Mouse (Mus musculus): ENCODE measurements at regions not wholly inside any gene's neighbourhood (a gene's known extent, or its start where the extent isn't known, plus 50 kb on each side); places are given as distances from the start of the nearest gene placed in this dataset.
"Not testable (repeated sequence)": the region's sequence is repeated elsewhere in the genome, so short reads cannot be mapped to it uniquely, and the experiment has no call there.

GRCm38 (mm10) chr14:53597287-53597686 lies 656.6 kb downstream of the Dad1 start:
- in situ Hi-C loops (cut with MboI; ENCODE audit: low pct_unique_long_range_greater_than_20kb in 1 of 2, low sequenced_read_pairs in 2 of 2, unreplicated experiment in 1 of 2) = not testable (repeated sequence)

- in situ Hi-C loops (cut with MboI; ENCODE audit: low pct_unique_long_range_greater_than_20kb in 1 of 2, low sequenced_read_pairs in 2 of 2, unreplicated experiment in 1 of 2) = not testable (repeated sequence)
Measured at GRCm38 (mm10) chr14:53590601-53591000, 663.3 kb downstream of the Dad1 start.

- in situ Hi-C loops (cut with MboI; ENCODE audit: low pct_unique_long_range_greater_than_20kb in 1 of 2, low sequenced_read_pairs in 2 of 2, unreplicated experiment in 1 of 2) = not testable (repeated sequence)
Measured at GRCm38 (mm10) chr14:53582528-53582927, 671.4 kb downstream of the Dad1 start.

- in situ Hi-C loops (cut with MboI; ENCODE audit: low pct_unique_long_range_greater_than_20kb in 1 of 2, low sequenced_read_pairs in 2 of 2, unreplicated experiment in 1 of 2) = not testable (repeated sequence)
Measured at GRCm38 (mm10) chr14:53581734-53582133, 672.2 kb downstream of the Dad1 start.

- in situ Hi-C loops (cut with MboI; ENCODE audit: low pct_unique_long_range_greater_than_20kb in 1 of 2, low sequenced_read_pairs in 2 of 2, unreplicated experiment in 1 of 2) = not testable (repeated sequence)
Measured at GRCm38 (mm10) chr14:53576927-53577326, 677.0 kb downstream of the Dad1 start.

- in situ Hi-C loops (cut with MboI; ENCODE audit: low pct_unique_long_range_greater_than_20kb in 1 of 2, low sequenced_read_pairs in 2 of 2, unreplicated experiment in 1 of 2) = not testable (repeated sequence)
Measured at GRCm38 (mm10) chr14:53572701-53573100, 681.2 kb downstream of the Dad1 start.

- in situ Hi-C loops (cut with MboI; ENCODE audit: low pct_unique_long_range_greater_than_20kb in 1 of 2, low sequenced_read_pairs in 2 of 2, unreplicated experiment in 1 of 2) = no loop called here
Measured at GRCm38 (mm10) chr14:53562606-53563005, 691.3 kb downstream of the Dad1 start.

- in situ Hi-C loops (cut with MboI; ENCODE audit: low pct_unique_long_range_greater_than_20kb in 1 of 2, low sequenced_read_pairs in 2 of 2, unreplicated experiment in 1 of 2) = not testable (repeated sequence)
Measured at GRCm38 (mm10) chr14:53560146-53560545, 693.8 kb downstream of the Dad1 start.

- in situ Hi-C loops (cut with MboI; ENCODE audit: low pct_unique_long_range_greater_than_20kb in 1 of 2, low sequenced_read_pairs in 2 of 2, unreplicated experiment in 1 of 2) = not testable (repeated sequence)
Measured at GRCm38 (mm10) chr14:53559386-53559920, 694.5 kb downstream of the Dad1 start.

- in situ Hi-C loops (cut with MboI; ENCODE audit: low pct_unique_long_range_greater_than_20kb in 1 of 2, low sequenced_read_pairs in 2 of 2, unreplicated experiment in 1 of 2) = no loop called here
Measured at GRCm38 (mm10) chr14:53553771-53554170, 700.1 kb downstream of the Dad1 start.

- in situ Hi-C loops (cut with MboI; ENCODE audit: low pct_unique_long_range_greater_than_20kb in 1 of 2, low sequenced_read_pairs in 2 of 2, unreplicated experiment in 1 of 2) = not testable (repeated sequence)
Measured at GRCm38 (mm10) chr14:53547365-53547764, 706.5 kb downstream of the Dad1 start.

- in situ Hi-C loops (cut with MboI; ENCODE audit: low pct_unique_long_range_greater_than_20kb in 1 of 2, low sequenced_read_pairs in 2 of 2, unreplicated experiment in 1 of 2) = no loop called here
Measured at GRCm38 (mm10) chr14:53545351-53545750, 708.6 kb downstream of the Dad1 start.

- in situ Hi-C loops (cut with MboI; ENCODE audit: low pct_unique_long_range_greater_than_20kb in 1 of 2, low sequenced_read_pairs in 2 of 2, unreplicated experiment in 1 of 2) = not testable (repeated sequence)
Measured at GRCm38 (mm10) chr14:53541640-53542039, 712.3 kb downstream of the Dad1 start.

GRCm38 (mm10) chr14:53537895-53538294 lies 716.0 kb downstream of the Dad1 start:
- in situ Hi-C loops (cut with MboI; ENCODE audit: low pct_unique_long_range_greater_than_20kb in 1 of 2, low sequenced_read_pairs in 2 of 2, unreplicated experiment in 1 of 2) = not testable (repeated sequence)

- in situ Hi-C loops (cut with MboI; ENCODE audit: low pct_unique_long_range_greater_than_20kb in 1 of 2, low sequenced_read_pairs in 2 of 2, unreplicated experiment in 1 of 2) = not testable (repeated sequence)
Measured at GRCm38 (mm10) chr14:53523430-53523829, 730.5 kb downstream of the Dad1 start.

- in situ Hi-C loops (cut with MboI; ENCODE audit: low pct_unique_long_range_greater_than_20kb in 1 of 2, low sequenced_read_pairs in 2 of 2, unreplicated experiment in 1 of 2) = not testable (repeated sequence)
Measured at GRCm38 (mm10) chr14:53518954-53519353, 735.0 kb downstream of the Dad1 start.

- in situ Hi-C loops (cut with MboI; ENCODE audit: low pct_unique_long_range_greater_than_20kb in 1 of 2, low sequenced_read_pairs in 2 of 2, unreplicated experiment in 1 of 2) = not testable (repeated sequence)
Measured at GRCm38 (mm10) chr14:53516623-53517238, 737.2 kb downstream of the Dad1 start.

- in situ Hi-C loops (cut with MboI; ENCODE audit: low pct_unique_long_range_greater_than_20kb in 1 of 2, low sequenced_read_pairs in 2 of 2, unreplicated experiment in 1 of 2) = not testable (repeated sequence)
Measured at GRCm38 (mm10) chr14:53505389-53505788, 748.5 kb downstream of the Dad1 start.

GRCm38 (mm10) chr14:53488383-53488782 lies 765.5 kb downstream of the Dad1 start:
- in situ Hi-C loops (cut with MboI; ENCODE audit: low pct_unique_long_range_greater_than_20kb in 1 of 2, low sequenced_read_pairs in 2 of 2, unreplicated experiment in 1 of 2) = not testable (repeated sequence)

GRCm38 (mm10) chr14:53487611-53488010 lies 766.3 kb downstream of the Dad1 start:
- in situ Hi-C loops (cut with MboI; ENCODE audit: low pct_unique_long_range_greater_than_20kb in 1 of 2, low sequenced_read_pairs in 2 of 2, unreplicated experiment in 1 of 2) = not testable (repeated sequence)
